Mouse (Mus musculus): ENCODE results near the gene Rab29.

DNA sequence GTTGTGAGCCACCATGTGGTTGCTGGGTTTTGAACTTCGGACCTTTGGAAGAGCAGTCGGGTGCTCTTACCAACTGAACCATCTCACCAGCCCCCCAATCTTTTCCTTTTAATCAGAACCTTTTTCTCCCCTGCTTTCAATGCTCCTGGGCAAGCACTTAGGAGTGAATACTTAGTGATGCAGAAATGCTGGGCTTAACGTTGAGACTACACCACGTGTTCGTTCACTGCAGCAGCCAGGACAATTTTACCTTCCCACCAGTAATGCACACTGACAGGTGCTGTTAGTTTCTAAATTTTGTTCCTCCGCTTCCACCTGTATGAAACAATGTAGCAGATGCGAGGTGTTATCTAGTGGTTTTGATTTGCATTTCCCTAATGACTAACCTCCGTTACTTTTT lies 44.7 kb upstream of the Rab29 start:
- no peak for TF ChIP-seq EP300 (IDR thresholded peaks at IDR 0.05; ENCODE audit: low read depth in 1 of 2, low read length in 2 of 2)
- no peak for TF ChIP-seq NELFE (IDR thresholded peaks at IDR 0.05; ENCODE audit: low read depth, low read length)
